Mouse (Mus musculus): ENCODE results near the gene Adam34. TPM values are rescaled to one million over a fixed set of nuclear protein-coding genes. Genes with fewer than 3 reads are reported as not detected.
"Not testable (repeated sequence)": the region's sequence is repeated elsewhere in the genome, so short reads cannot be mapped to it uniquely, and the experiment has no call there.

Adam34 gene
- not detected in 2 replicates for total RNA-seq (2021)
- long read RNA-seq, experiment 1, result 0 reads
- long read RNA-seq, experiment 2, result 0 reads

DNA sequence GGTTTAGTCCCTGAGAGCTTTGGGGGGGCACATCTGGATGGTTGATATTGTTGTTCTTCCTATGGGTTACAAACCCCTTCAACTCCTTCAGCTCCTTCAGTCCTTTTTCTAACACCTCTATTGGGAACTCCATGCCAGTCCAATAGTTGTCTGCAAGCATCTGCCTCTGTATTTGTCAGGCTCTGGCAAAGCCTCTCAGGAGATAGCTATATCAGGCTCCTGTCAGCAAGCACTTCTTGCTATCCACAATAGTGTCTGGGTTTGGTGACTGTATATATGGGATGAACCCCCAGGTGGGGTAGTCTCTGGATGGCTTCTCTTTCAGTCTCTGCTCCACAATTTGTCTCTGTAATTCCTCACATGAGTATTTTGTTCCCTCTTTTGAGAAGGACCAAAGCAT lies at the start of gene Adam34:
Gene Adam34 (minus strand): TSS at position 101 of the 400 bp plus-strand sequence.
- DNase-seq, result no peak

DNA sequence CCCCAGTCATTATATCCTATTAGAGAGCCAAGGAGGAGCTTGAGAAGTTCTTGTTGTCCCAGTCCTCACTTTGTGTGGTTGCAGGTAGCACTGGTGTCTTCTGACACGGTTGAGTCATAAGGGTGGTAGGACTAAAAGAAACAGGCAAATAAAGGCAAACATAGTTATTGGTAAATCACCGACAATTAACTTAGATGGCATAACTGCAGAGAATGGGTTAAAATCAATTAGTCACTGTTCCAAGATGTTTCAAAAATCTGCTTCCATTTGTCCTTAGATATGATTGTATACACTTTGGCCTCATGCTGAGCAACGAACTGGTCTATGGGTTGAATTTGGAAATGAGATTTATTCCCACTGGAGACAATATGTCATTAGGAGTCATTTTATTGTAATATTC lies 82.7 kb downstream of the Adam34 start, which contains the start of gene Gm5346:
Gene Gm5346 (minus strand): TSS at position 101 of the 400 bp plus-strand sequence.
- DNase-seq, result no peak

DNA sequence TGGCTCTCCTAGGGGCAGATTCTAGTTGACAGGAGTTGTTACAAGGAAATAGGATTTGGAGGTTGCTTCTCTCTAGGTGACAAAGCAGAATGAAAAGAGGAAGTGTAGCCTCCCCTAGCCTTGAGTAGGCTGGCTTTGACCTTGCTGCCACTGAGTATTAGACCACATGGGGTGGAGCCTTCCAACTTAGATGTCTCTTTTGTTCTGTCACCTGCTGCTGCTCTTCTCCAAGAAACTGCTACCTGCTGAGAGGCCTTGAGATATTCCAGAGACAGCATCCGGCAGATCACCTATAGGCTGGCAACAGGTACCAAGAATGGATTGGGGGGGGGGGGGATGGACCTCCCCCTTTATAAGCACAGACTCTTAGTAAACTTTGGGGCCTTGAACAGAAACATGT lies 93.8 kb downstream of the Adam34 start:
- no peak for DNase-seq

DNA sequence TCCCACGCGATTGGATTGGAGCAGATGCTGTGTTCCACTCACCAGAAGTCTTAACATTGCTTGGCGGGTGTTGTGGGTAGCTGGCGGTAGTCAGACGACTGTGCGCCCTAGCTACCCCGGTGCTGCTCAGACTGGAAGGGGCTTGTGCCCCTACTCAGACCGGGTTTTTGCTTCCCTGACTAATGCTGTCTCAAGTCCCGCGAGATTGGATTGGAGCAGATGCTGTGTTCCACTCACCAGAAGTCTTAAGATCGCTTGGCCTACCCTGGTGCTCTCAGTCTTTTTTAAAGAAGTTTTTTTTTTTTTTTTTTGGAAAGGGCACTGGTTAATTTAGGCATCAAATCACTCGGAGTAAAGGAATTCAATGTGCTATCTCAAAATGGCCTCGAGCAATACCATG lies 106.2 kb downstream of the Adam34 start:
- not testable (repeated sequence) for DNase-seq

DNA sequence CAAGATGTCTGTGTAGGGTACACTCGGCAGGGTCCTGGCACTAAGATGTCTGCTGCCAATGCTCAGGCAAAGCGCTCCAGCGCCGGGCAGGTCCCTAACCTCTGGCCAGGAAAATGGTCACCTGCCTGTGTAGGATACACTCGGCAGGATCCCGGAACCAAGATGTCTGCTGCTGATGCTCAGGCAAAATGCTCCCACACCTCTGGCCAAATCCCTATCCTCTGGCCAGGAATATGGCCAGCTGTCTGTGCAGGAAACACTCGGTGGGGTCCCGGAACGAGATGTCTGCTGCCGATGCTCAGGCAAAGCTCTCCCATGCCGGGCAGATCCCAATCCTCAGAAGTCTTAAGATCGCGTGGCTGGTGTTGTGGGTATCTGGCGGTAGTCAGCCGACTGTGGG lies 106.7 kb downstream of the Adam34 start:
- not testable (repeated sequence) for DNase-seq

Other genes with a start within 250 kb of the Adam34 start
- not detected in 2 replicates for gene Adam26b, start 181.9 kb downstream of the Adam34 start, total RNA-seq (2021)
- gene Adam26a, start 133.3 kb downstream of the Adam34 start, total RNA-seq (2021), result not detected in 2 replicates
- gene Gm5346, start 82.8 kb downstream of the Adam34 start, total RNA-seq (2021), result not detected in 2 replicates

All from adrenal gland, postnatal 14 days (tissue).